Comparison of ENCODE assay signal across 15 mouse cellular contexts in genomic region chr11:20552758-20553673, GRCm38 (mm10). TPM values are rescaled to one million over a fixed set of nuclear protein-coding genes. Genes with fewer than 3 reads are reported as not detected.
DNase-seq lines count a peak whose midpoint lies in the region; ATAC-seq lines count a peak whose summit lies in the region.
"Had no signal": no experiment of that assay in that cellular context is flagged by ENCODE, and none has a peak within 500 bp of the region (broad histone marks: within the 10 kb centered on the region; RNA-seq: fewer than 3 reads in every experiment).

No protein-coding gene starts in this region.

- no peak for DNase-seq in limb, embryonic 10.5 days (ENCODE audit: low spot score)
- DNase-seq in CD4-positive, CD25-positive, alpha-beta regulatory T cell, adult 2 months (ENCODE audit: low read depth, low spot score): peak; percentile 75
- DNase-seq in ZHBTc4 (ENCODE audit: low read depth, low spot score): peak; percentile 62
- DNase-seq in layer of hippocampus, adult 9-11 months: no peak
- DNase-seq in adrenal gland, adult 2 months: no peak
- DNase-seq: cerebellum, postnatal 10 days; forebrain, postnatal 0 days; kidney, postnatal 36 days; liver, embryonic 13.5 days; lung, postnatal 14 days had no signal

- 78% methylated on average over 8 of the region's 8 CpGs for WGBS in limb, embryonic 12.5 days
- WGBS in limb, embryonic 10.5 days: 86% methylated on average over 8 of the region's 8 CpGs
- WGBS in kidney, embryonic 14.5 days: 80% methylated on average over 8 of the region's 8 CpGs

- no peaks in the 10 kb centered on the region for H3K9me3 ChIP-seq in limb, embryonic 12.5 days
- H3K9me3 ChIP-seq in limb, embryonic 10.5 days (replicated peaks): no peaks in the 10 kb centered on the region
- H3K9me3 ChIP-seq in kidney, embryonic 14.5 days (ENCODE audit: control insufficient read depth, low read length): no peaks in the 10 kb centered on the region
- H3K9me3 ChIP-seq: liver, embryonic 13.5 days; midbrain, embryonic 15.5 days; neural tube, embryonic 13.5 days had no signal

- no peaks in the 10 kb centered on the region for H3K27me3 ChIP-seq in limb, embryonic 12.5 days
- H3K27me3 ChIP-seq in limb, embryonic 10.5 days (ENCODE audit: low read depth, poor library complexity, severe bottlenecking): no peaks in the 10 kb centered on the region
- H3K27me3 ChIP-seq in kidney, embryonic 14.5 days (ENCODE audit: control insufficient read depth, insufficient read depth, low read length): no peaks in the 10 kb centered on the region
- H3K27me3 ChIP-seq: liver, embryonic 13.5 days; midbrain, embryonic 15.5 days; neural tube, embryonic 13.5 days had no signal

- H3K4me3 ChIP-seq in limb, embryonic 12.5 days (replicated peaks): no peak overlapping the region
- H3K4me3 ChIP-seq in limb, embryonic 10.5 days: no peak overlapping the region
- no peak overlapping the region for H3K4me3 ChIP-seq in kidney, embryonic 14.5 days (ENCODE audit: low read length)
- H3K4me3 ChIP-seq: liver, embryonic 13.5 days; midbrain, embryonic 15.5 days; neural tube, embryonic 13.5 days had no signal

- H3K4me1 ChIP-seq in limb, embryonic 12.5 days (replicated peaks): peaks cover 13% of the 10 kb centered on the region
- no peaks in the 10 kb centered on the region for H3K4me1 ChIP-seq in limb, embryonic 10.5 days
- H3K4me1 ChIP-seq in kidney, embryonic 14.5 days (ENCODE audit: control insufficient read depth, insufficient read depth, low read length): no peaks in the 10 kb centered on the region
- H3K4me1 ChIP-seq: midbrain, embryonic 15.5 days had no signal

- no peak for ATAC-seq in limb, embryonic 12.5 days (ENCODE audit: insufficient number of reproducible peaks, insufficient read depth, low FRiP score, low TSS enrichment, low read depth)
- ATAC-seq in neutrophil, adult 5-6 weeks (ENCODE audit: extremely low read depth, insufficient number of reproducible peaks, low FRiP score, poor library complexity, severe bottlenecking): peak; percentile 55; the same call in 1 of the 2 replicates
- ATAC-seq in kidney, embryonic 14.5 days (ENCODE audit: low FRiP score, low TSS enrichment): no peak
- ATAC-seq: forebrain, postnatal 0 days; midbrain, embryonic 15.5 days had no signal

- H3K27ac ChIP-seq in limb, embryonic 12.5 days: peak overlapping the region; percentile 47; the same call in 1 of the 2 replicates
- H3K27ac ChIP-seq in limb, embryonic 10.5 days: no peak overlapping the region
- H3K27ac ChIP-seq in kidney, embryonic 14.5 days (ENCODE audit: low read depth, low read length): no peak overlapping the region
- H3K27ac ChIP-seq: liver, embryonic 13.5 days; midbrain, embryonic 15.5 days; neural tube, embryonic 13.5 days had no signal

- no peak overlapping the region for H3K4me2 ChIP-seq in limb, embryonic 12.5 days
- no peak overlapping the region for H3K4me2 ChIP-seq in kidney, embryonic 14.5 days (replicated peaks; ENCODE audit: low read depth, low read length)
- H3K4me2 ChIP-seq: liver, embryonic 13.5 days; midbrain, embryonic 15.5 days; neural tube, embryonic 13.5 days had no signal

- H3K36me3 ChIP-seq in limb, embryonic 12.5 days: no peaks in the 10 kb centered on the region
- no peaks in the 10 kb centered on the region for H3K36me3 ChIP-seq in limb, embryonic 10.5 days
- H3K36me3 ChIP-seq in kidney, embryonic 14.5 days (ENCODE audit: control insufficient read depth, insufficient read depth, low read length): no peaks in the 10 kb centered on the region
- H3K36me3 ChIP-seq: liver, embryonic 13.5 days; midbrain, embryonic 15.5 days; neural tube, embryonic 13.5 days had no signal

- H3K9ac ChIP-seq in limb, embryonic 12.5 days (replicated peaks): no peak overlapping the region
- H3K9ac ChIP-seq in kidney, embryonic 14.5 days (ENCODE audit: low read depth, low read length): no peak overlapping the region
- H3K9ac ChIP-seq: forebrain, postnatal 0 days; liver, embryonic 13.5 days; midbrain, embryonic 15.5 days; neural tube, embryonic 13.5 days had no signal

RNA-seq across cellular contexts. Expression of gene Sertad2, which starts 10.0 kb away (rescaled TPM):
- polyA plus RNA-seq in limb, embryonic 12.5 days (2016; fragmentation: Nextera tagmentation; extraction: Ambion mirVana): 37.5 and 42.0 TPM in 2 replicates
- 20.5 and 27.0 TPM in 2 replicates for polyA plus RNA-seq in limb, embryonic 10.5 days (2016; fragmentation: Nextera tagmentation; extraction: Ambion mirVana)
- total RNA-seq in neutrophil, adult 5-6 weeks (2017): 17.8 and 18.4 TPM in 2 replicates
- 10 to 100 TPM; 12.3 to 17.6 TPM for total RNA-seq in adrenal gland, adult 2 months (2021)
- 20.4 and 26.1 TPM in 2 replicates for polyA plus RNA-seq in adrenal gland, adult 2 months (2012; rRNA removed)
- 24.4 and 34.9 TPM in 2 replicates for polyA plus RNA-seq in kidney, embryonic 14.5 days (2014; fragmentation: Nextera tagmentation; extraction: Ambion mirVana)

Comparison
In these comparisons a context has a peak if more than half of its experiments do, and no peak if none do; other contexts are left out.
1. DNase-seq: peak in CD4-positive, CD25-positive, alpha-beta regulatory T cell, adult 2 months (single experiment) and ZHBTc4 (single experiment); none in limb, embryonic 10.5 days (single experiment), layer of hippocampus, adult 9-11 months (single experiment) and adrenal gland, adult 2 months (single experiment).